Mouse (Mus musculus) heart, adult 2 months (tissue): ENCODE results near the gene Dlx2.

ENCODE experiments used
- CTCF ChIP-seq: fragments of 200-600 bp; IDR thresholded peaks from 2 replicates; pipeline ENCODE4 v1.8.1; 2022; ENCODE audit warnings: antibody characterized with exemption, mild to moderate bottlenecking, moderate library complexity
- EP300 ChIP-seq: fragments of 200-500 bp; IDR thresholded peaks from 2 replicates; pipeline ENCODE4 v1.6.1; 2011; ENCODE audit warnings: low read depth, low read length, control low read depth; ENCODE audit not compliant: insufficient read depth
- POLR2A ChIP-seq: fragments of 200-500 bp; IDR thresholded peaks from 2 replicates; pipeline ENCODE4 v1.6.1; 2011; ENCODE audit warnings: mild to moderate bottlenecking, low read depth, low read length, control low read depth; ENCODE audit not compliant: insufficient read depth

DNA sequence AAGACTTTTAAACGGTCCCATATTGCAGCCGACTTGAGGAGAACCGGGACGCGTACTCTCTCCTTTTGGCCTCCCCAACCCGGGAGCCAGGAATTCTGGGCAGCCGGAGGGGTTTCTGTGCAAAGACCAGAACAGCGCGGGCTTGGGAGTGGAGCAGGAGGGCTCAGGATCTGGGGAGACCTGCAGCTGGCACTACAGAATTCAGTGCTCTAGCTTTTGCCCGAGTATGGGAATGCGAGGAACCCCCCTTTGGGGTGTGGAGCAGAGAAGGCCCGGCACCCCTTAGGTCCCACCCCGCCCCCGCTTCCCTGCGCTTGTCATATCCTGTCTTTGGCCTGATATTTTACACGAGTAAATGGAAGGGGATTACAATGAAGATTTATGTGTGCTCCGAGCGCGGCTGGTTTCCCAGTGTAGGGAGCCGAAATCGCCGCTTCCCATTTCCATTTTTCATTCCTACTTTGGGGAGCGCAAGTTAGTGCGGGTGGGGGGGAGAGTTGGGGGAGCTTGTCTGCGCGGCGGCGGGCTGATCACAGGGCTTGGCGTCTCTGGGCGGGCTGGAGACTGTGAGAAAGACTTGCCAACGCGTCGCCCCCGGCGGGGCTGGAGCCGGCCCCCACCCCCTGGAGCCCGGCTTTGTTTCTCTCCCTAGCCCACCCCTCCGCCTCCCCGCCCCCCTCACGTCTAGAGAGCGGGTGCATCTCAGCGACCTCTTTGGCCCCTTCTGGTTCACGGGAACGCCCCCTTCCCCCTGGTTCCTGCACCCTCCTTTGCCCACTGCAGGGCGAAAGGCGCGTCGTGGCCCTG lies 5.7 kb downstream of the Dlx2 start:
- TF ChIP-seq POLR2A (no peak), CTCF (no peak), EP300 (no peak)
